Mouse (Mus musculus) heart, embryonic 12.5 days (tissue): ENCODE results near the gene Txndc9. TPM values are rescaled to one million over a fixed set of nuclear protein-coding genes. Genes with fewer than 3 reads are reported as not detected.

Source experiments
- polyA plus RNA-seq: library from polyadenylated mRNA; unstranded; fragments of >200 nt; fragmentation: Nextera tagmentation; extraction: Ambion mirVana; gene quantifications from 2 replicates; pipeline ENCODE4 v1.2.1, GENCODE M21; 2016

The Txndc9 gene
- polyA plus RNA-seq, 1 experiment from 2014 or later = 115 TPM

Other genes starting within 250 kb of the Txndc9 start
- 5.5 TPM in 2 replicates for gene Tsga10, start 131.5 kb downstream of the Txndc9 start, polyA plus RNA-seq
- gene Lipt1, start 126.2 kb downstream of the Txndc9 start, polyA plus RNA-seq = 8.6 and 9.2 TPM in 2 replicates
- gene Mitd1, start 107.5 kb downstream of the Txndc9 start, polyA plus RNA-seq = 9.4 and 12.5 TPM in 2 replicates
- gene Mrpl30, start 107.4 kb downstream of the Txndc9 start, polyA plus RNA-seq = 237 and 240 TPM in 2 replicates
- gene Lyg2, start 81.4 kb downstream of the Txndc9 start, polyA plus RNA-seq = not detected in 2 replicates
- not detected in 2 replicates for gene Lyg1, start 40.1 kb downstream of the Txndc9 start, polyA plus RNA-seq
- gene Eif5b, start 117 bp upstream of the Txndc9 start, polyA plus RNA-seq = 22.8 and 24.4 TPM in 2 replicates
- gene Rev1, start 131.9 kb upstream of the Txndc9 start, polyA plus RNA-seq = 30.6 and 31.1 TPM in 2 replicates